Mouse (Mus musculus): Measurements from ENCODE around the gene Vstm2a. TPM values are rescaled to one million over a fixed set of nuclear protein-coding genes. Genes with fewer than 3 reads are reported as not detected.

Vstm2a gene
- polyA plus RNA-seq, 1 experiment, result not detected

DNA sequence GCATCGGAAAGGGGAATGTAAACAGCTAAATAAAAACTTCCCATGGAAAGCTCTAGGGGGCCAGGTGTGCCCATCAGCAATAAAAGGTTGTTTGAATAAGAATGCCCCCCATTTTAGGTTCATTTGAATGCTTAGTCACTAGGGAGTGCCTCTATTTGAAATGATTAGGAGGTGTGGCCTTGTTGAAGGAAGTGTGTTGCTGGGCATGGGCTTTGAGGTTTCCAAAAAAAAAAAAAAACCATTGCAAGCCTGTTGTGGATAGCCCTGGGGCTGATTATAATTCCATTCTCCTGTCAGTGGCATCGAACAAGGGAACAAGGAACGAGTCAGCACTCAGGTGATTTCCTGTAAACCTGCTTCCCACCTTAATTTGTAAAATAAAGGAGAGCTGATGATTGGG lies 87.7 kb downstream of the Vstm2a start:
- H3K4me2 ChIP-seq (ENCODE audit: low read depth), result no peak overlapping the region
- no peak overlapping the region for H3ac ChIP-seq (ENCODE audit: control insufficient read depth, insufficient read length)
- TF ChIP-seq MYOD1 (IDR thresholded peaks at IDR 0.05; ENCODE audit: control insufficient read depth in 1 of 3, insufficient read length in 2 of 3, low read depth in 2 of 3) (no peak), CEBPB (IDR thresholded peaks at IDR 0.05; ENCODE audit: insufficient read depth, poor library complexity, severe bottlenecking) (no peak), POLR2AphosphoS2 (IDR thresholded peaks at IDR 0.05; ENCODE audit: insufficient read length, low read depth) (no peak), REST (IDR thresholded peaks at IDR 0.05; ENCODE audit: insufficient read depth, insufficient read length) (no peak)
- H3K27me3 ChIP-seq (ENCODE audit: control insufficient read depth, insufficient read depth, insufficient read length), result no peaks in the 10 kb centered on the region
- H3K36me3 ChIP-seq (ENCODE audit: control insufficient read depth, insufficient read depth), result no peaks in the 10 kb centered on the region
- H3K79me2 ChIP-seq (ENCODE audit: control insufficient read depth, insufficient read depth), result no peaks in the 10 kb centered on the region
- H3K4me3 ChIP-seq, result no peak overlapping the region

DNA sequence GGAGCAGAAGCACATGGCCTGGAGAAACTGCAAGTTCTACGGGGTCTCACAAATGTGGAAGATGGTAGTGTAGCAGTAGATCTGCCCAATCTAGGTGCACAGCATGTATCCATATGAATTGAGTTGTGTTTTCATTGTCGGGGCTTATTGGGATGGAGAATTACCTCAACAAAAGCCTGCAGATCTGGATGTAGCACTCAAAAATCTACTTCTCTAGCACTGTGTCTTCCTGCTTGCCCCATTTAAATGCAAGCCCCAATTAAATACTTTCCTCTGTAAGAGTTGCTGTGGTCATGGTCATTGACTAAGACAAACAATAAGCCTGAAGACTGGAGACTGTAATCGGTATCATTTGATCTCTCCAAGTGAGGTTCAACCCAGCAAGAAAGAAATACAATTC lies 88.2 kb downstream of the Vstm2a start:
- Histone ChIP-seq H3K36me3 (ENCODE audit: control insufficient read depth, insufficient read depth) (no peaks in the 10 kb centered on the region), H3K4me3 (no peak overlapping the region), H3K4me2 (ENCODE audit: low read depth) (no peak overlapping the region), H3K27me3 (ENCODE audit: control insufficient read depth, insufficient read depth, insufficient read length) (no peaks in the 10 kb centered on the region), H3ac (ENCODE audit: control insufficient read depth, insufficient read length) (no peak overlapping the region), H3K79me2 (ENCODE audit: control insufficient read depth, insufficient read depth) (no peaks in the 10 kb centered on the region)
- TF ChIP-seq USF1 (IDR thresholded peaks at IDR 0.05; ENCODE audit: low read depth), result no peak
- no peak for TF ChIP-seq POLR2AphosphoS2 (IDR thresholded peaks at IDR 0.05; ENCODE audit: insufficient read length, low read depth)
- no peak for TF ChIP-seq TCF3 (IDR thresholded peaks at IDR 0.05; ENCODE audit: insufficient read length, low read depth)
- no peak for TF ChIP-seq CEBPB (IDR thresholded peaks at IDR 0.05; ENCODE audit: insufficient read depth, poor library complexity, severe bottlenecking)
- TF ChIP-seq MAX (IDR thresholded peaks at IDR 0.05; ENCODE audit: low read depth), result no peak
- TF ChIP-seq SRF (IDR thresholded peaks at IDR 0.05; ENCODE audit: control insufficient read depth, insufficient read length, low read depth), result no peak
- no peak for TF ChIP-seq POLR2A (IDR thresholded peaks at IDR 0.05; ENCODE audit: insufficient read length, low read depth)
- TF ChIP-seq E2F4 (IDR thresholded peaks at IDR 0.05; ENCODE audit: insufficient read depth), result no peak
- TF ChIP-seq TCF12 (IDR thresholded peaks at IDR 0.05; ENCODE audit: insufficient read depth, poor library complexity, severe bottlenecking), result no peak

DNA sequence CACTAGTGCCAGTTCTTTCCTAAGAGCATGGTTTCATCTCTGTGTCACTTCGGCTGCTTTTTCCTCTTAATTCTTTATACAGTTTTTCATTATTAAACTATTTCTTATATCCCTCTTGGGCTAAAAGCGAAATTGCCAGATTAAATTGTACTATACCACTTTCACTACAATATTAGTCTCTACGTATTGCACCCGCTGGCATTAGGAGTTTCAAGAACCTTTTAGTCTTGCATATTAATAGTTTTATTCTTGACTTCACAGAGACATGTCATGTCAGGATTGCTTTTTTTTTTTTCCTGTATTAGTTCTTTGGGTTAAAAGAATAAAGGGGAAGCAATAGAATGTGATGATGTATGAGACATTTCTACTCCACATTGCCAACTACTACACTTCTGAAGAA lies 94.4 kb downstream of the Vstm2a start:
- no peak overlapping the region for H3ac ChIP-seq (ENCODE audit: control insufficient read depth, insufficient read length)
- no peak overlapping the region for H3K4me2 ChIP-seq (ENCODE audit: low read depth)
- no peak for TF ChIP-seq TCF3 (IDR thresholded peaks at IDR 0.05; ENCODE audit: insufficient read length, low read depth)
- no peak for TF ChIP-seq USF1 (IDR thresholded peaks at IDR 0.05; ENCODE audit: low read depth)
- TF ChIP-seq SRF (IDR thresholded peaks at IDR 0.05; ENCODE audit: control insufficient read depth, insufficient read length, low read depth), result no peak
- no peak for TF ChIP-seq TCF12 (IDR thresholded peaks at IDR 0.05; ENCODE audit: insufficient read depth, poor library complexity, severe bottlenecking)
- TF ChIP-seq MYOG (IDR thresholded peaks at IDR 0.05; ENCODE audit: control insufficient read depth in 1 of 3, insufficient read depth in 1 of 3, insufficient read length in 2 of 3, low read depth in 2 of 3), result no peak
- no peak for TF ChIP-seq MYOD1 (IDR thresholded peaks at IDR 0.05; ENCODE audit: control insufficient read depth in 1 of 3, insufficient read length in 2 of 3, low read depth in 2 of 3)
- TF ChIP-seq MAX (IDR thresholded peaks at IDR 0.05; ENCODE audit: low read depth), result no peak
- no peak for TF ChIP-seq POLR2AphosphoS2 (IDR thresholded peaks at IDR 0.05; ENCODE audit: insufficient read length, low read depth)
- no peak for TF ChIP-seq CEBPB (IDR thresholded peaks at IDR 0.05; ENCODE audit: insufficient read depth, poor library complexity, severe bottlenecking)
- TF ChIP-seq REST (IDR thresholded peaks at IDR 0.05; ENCODE audit: insufficient read depth, insufficient read length), result no peak
- no peak for TF ChIP-seq POLR2A (IDR thresholded peaks at IDR 0.05; ENCODE audit: insufficient read length, low read depth)
- TF ChIP-seq E2F4 (IDR thresholded peaks at IDR 0.05; ENCODE audit: insufficient read depth), result no peak
- H3K36me3 ChIP-seq (ENCODE audit: control insufficient read depth, insufficient read depth), result no peaks in the 10 kb centered on the region
- no peaks in the 10 kb centered on the region for H3K79me2 ChIP-seq (ENCODE audit: control insufficient read depth, insufficient read depth)
- no peaks in the 10 kb centered on the region for H3K27me3 ChIP-seq (ENCODE audit: control insufficient read depth, insufficient read depth, insufficient read length)
- H3K4me3 ChIP-seq, result no peak overlapping the region

DNA sequence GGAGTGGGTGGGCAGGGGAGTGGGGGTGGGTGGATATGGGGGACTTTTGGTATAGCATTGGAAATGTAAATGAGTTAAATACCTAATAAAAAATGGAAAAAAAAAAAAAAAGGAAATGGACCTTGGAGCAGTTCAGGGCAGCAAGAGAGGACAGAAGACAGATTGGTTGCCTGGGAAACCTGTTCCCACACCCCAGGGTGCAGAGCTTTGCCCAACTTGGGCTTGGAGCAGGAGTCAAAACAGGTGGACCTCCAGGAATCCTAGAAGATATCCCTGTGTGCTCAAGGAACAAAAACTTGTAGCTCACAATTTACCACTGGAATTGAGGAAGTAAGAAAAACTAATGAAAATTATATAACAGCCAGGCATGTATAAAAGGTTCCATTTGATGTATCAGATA lies 96.8 kb downstream of the Vstm2a start:
- no peak overlapping the region for H3ac ChIP-seq (ENCODE audit: control insufficient read depth, insufficient read length)
- no peaks in the 10 kb centered on the region for H3K27me3 ChIP-seq (ENCODE audit: control insufficient read depth, insufficient read depth, insufficient read length)
- no peaks in the 10 kb centered on the region for H3K79me2 ChIP-seq (ENCODE audit: control insufficient read depth, insufficient read depth)
- no peaks in the 10 kb centered on the region for H3K36me3 ChIP-seq (ENCODE audit: control insufficient read depth, insufficient read depth)
- TF ChIP-seq E2F4 (IDR thresholded peaks at IDR 0.05; ENCODE audit: insufficient read depth) (no peak), MAX (IDR thresholded peaks at IDR 0.05; ENCODE audit: low read depth) (no peak), USF1 (IDR thresholded peaks at IDR 0.05; ENCODE audit: low read depth) (no peak), MYOD1 (IDR thresholded peaks at IDR 0.05; ENCODE audit: control insufficient read depth in 1 of 3, insufficient read length in 2 of 3, low read depth in 2 of 3) (no peak), TCF12 (IDR thresholded peaks at IDR 0.05; ENCODE audit: insufficient read depth, poor library complexity, severe bottlenecking) (no peak), CEBPB (IDR thresholded peaks at IDR 0.05; ENCODE audit: insufficient read depth, poor library complexity, severe bottlenecking) (no peak)
- H3K4me2 ChIP-seq (ENCODE audit: low read depth), result no peak overlapping the region
- no peak overlapping the region for H3K4me3 ChIP-seq

DNA sequence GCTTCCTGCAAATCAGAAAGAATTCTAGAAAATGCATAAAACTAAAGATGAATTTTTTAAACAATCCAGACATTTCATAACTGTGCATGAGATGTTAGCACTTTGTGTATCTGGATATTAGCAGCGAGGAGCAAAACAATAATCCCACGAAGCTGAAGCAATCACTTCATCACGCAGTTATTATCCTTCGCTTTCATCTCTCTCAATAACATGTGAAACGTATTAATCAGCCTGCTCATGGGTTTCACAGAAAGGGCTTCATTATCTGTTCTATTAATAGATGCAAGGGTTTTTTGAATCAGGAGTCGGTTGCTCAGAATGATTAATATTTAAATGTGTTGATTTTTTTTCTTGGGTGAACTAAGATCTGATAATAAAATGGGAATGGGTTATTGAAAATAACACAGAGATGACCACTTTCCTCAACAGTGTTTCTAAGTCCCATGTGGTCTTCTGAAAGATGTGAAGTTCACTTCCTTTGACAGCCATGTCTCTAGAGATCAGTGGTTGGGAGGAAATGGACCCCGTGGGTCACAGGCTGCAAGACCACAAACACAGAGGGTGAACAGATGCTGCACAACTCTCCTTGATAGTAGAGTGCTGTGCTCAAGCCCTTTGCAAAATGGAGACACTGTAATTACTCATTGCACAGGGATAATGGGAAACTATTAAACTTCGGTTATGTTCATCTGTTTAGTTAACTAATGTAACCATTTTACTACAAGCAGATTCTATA lies 109.5 kb downstream of the Vstm2a start:
- H3K36me3 ChIP-seq (ENCODE audit: control insufficient read depth, insufficient read depth), result no peaks in the 10 kb centered on the region
- H3ac ChIP-seq (ENCODE audit: control insufficient read depth, insufficient read length), result no peak overlapping the region
- TF ChIP-seq USF1 (IDR thresholded peaks at IDR 0.05; ENCODE audit: low read depth) (no peak), REST (IDR thresholded peaks at IDR 0.05; ENCODE audit: insufficient read depth, insufficient read length) (no peak), E2F4 (IDR thresholded peaks at IDR 0.05; ENCODE audit: insufficient read depth) (no peak), TCF3 (IDR thresholded peaks at IDR 0.05; ENCODE audit: insufficient read length, low read depth) (no peak), SRF (IDR thresholded peaks at IDR 0.05; ENCODE audit: control insufficient read depth, insufficient read length, low read depth) (no peak), POLR2A (IDR thresholded peaks at IDR 0.05; ENCODE audit: insufficient read length, low read depth) (no peak), MYOD1 (IDR thresholded peaks at IDR 0.05; ENCODE audit: control insufficient read depth in 1 of 3, insufficient read length in 2 of 3, low read depth in 2 of 3) (no peak), MAX (IDR thresholded peaks at IDR 0.05; ENCODE audit: low read depth) (no peak), TCF12 (IDR thresholded peaks at IDR 0.05; ENCODE audit: insufficient read depth, poor library complexity, severe bottlenecking) (no peak), POLR2AphosphoS2 (IDR thresholded peaks at IDR 0.05; ENCODE audit: insufficient read length, low read depth) (no peak), MYOG (IDR thresholded peaks at IDR 0.05; ENCODE audit: control insufficient read depth in 1 of 3, insufficient read depth in 1 of 3, insufficient read length in 2 of 3, low read depth in 2 of 3) (no peak), CEBPB (IDR thresholded peaks at IDR 0.05; ENCODE audit: insufficient read depth, poor library complexity, severe bottlenecking) (no peak)
- H3K4me3 ChIP-seq, result no peak overlapping the region
- H3K27me3 ChIP-seq (ENCODE audit: control insufficient read depth, insufficient read depth, insufficient read length), result no peaks in the 10 kb centered on the region
- no peaks in the 10 kb centered on the region for H3K79me2 ChIP-seq (ENCODE audit: control insufficient read depth, insufficient read depth)
- no peak overlapping the region for H3K4me2 ChIP-seq (ENCODE audit: low read depth)
